ENCODE assay signal across 8 mouse cellular contexts in the genomic region with DNA sequence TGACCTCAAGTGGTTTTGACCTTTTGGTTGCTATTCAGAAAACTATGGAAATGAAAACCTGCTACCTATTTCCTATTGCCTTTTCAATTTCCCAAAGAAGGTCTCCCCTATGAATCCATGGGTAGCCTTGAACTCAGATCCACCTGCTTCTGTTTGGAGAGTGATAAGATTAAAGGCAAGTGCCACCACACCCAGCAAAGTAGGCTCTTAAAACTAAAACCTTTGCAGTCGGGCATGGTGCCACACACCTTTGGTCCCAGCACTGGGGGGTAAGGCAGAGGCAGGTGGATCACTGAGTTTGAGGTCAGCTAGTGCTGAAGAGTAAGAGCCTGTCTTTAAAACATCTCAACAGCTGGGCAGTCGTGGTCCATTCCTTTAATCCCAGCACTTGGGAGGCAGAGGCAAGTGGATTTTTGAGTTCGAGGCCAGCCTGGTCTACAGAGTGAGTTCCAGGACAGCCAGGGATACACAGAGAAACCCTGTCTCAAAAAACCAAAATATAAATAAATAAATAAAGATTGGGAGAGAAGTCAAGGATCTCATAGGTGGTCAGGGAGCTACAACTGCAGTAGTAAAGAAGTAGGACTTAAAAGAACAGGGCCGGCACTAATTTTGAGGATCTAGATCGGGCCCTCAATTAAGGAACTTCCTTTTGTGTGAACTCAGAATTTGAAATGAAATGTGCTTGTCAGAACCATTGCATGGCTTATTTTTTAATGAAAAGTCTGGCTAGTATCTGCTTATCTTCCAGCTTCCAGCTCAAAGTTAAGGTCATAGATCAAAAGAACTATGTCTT. TPM values are rescaled to one million over a fixed set of nuclear protein-coding genes. Genes with fewer than 3 reads are reported as not detected.
DNase-seq lines count a peak whose midpoint lies in the region; ATAC-seq and TF ChIP-seq lines count a peak whose summit lies in the region.

No protein-coding gene starts in this region.

- H3K9ac ChIP-seq in forebrain, embryonic 15.5 days (replicated peaks), result no peak overlapping the region

- peak overlapping the region; percentile 89 for H3K4me3 ChIP-seq in forebrain, embryonic 15.5 days
- peak overlapping the region; percentile 92 for H3K4me3 ChIP-seq in limb, embryonic 10.5 days
- peak overlapping the region; percentile 7; the same call in 1 of the 2 replicates for H3K4me3 ChIP-seq in olfactory bulb, adult 2 months (ENCODE audit: insufficient read depth, low read depth, low read length)

- peaks cover 13% of the 10 kb centered on the region for H3K36me3 ChIP-seq in forebrain, embryonic 15.5 days
- peaks cover 24% of the 10 kb centered on the region for H3K36me3 ChIP-seq in limb, embryonic 10.5 days

- no peaks in the 10 kb centered on the region for H3K9me3 ChIP-seq in forebrain, embryonic 15.5 days
- H3K9me3 ChIP-seq in limb, embryonic 10.5 days (replicated peaks), result no peaks in the 10 kb centered on the region

- ATAC-seq in forebrain, embryonic 15.5 days (replicated peaks), result no peak
- no peak for ATAC-seq in activated CD4-positive, CD25-positive, alpha-beta regulatory T cell, adult 4 months

- peak overlapping the region; percentile 66 for H3K4me2 ChIP-seq in forebrain, embryonic 15.5 days (replicated peaks)

- H3K4me1 ChIP-seq in forebrain, embryonic 15.5 days, result peaks cover 21% of the 10 kb centered on the region
- H3K4me1 ChIP-seq in limb, embryonic 10.5 days, result peaks cover 20% of the 10 kb centered on the region
- H3K4me1 ChIP-seq in olfactory bulb, adult 2 months (ENCODE audit: control insufficient read depth, insufficient read depth, low read length), result peaks cover 3% of the 10 kb centered on the region; the same call in 1 of the 2 replicates

- 73% methylated on average over 5 of the region's 5 CpGs for WGBS in forebrain, embryonic 15.5 days
- 77% methylated on average over 5 of the region's 5 CpGs for WGBS in limb, embryonic 10.5 days
- WGBS in olfactory bulb, adult 2 months, result 73% methylated on average over 5 of the region's 5 CpGs

- TF ChIP-seq CTCF in olfactory bulb, adult 2 months (IDR thresholded peaks at IDR 0.05; ENCODE audit: insufficient read depth, low read depth, low read length), result no peak

- DNase-seq in thymus, postnatal 4 days, result peak; percentile 19
- DNase-seq in thymus, adult 18-20 months, result no peak
- DNase-seq in limb, embryonic 10.5 days (ENCODE audit: low spot score), result no peak
- DNase-seq in embryo, embryonic 11 days, result no peak
- DNase-seq in gastrocnemius, adult 8-10 months (ENCODE audit: low spot score in 2 of 2), result no peak

- no peak for TF ChIP-seq POLR2A in olfactory bulb, adult 2 months (IDR thresholded peaks at IDR 0.05; ENCODE audit: insufficient read depth, low read depth, low read length)

- H3K27ac ChIP-seq in forebrain, embryonic 15.5 days (replicated peaks), result no peak overlapping the region
- H3K27ac ChIP-seq in limb, embryonic 10.5 days, result no peak overlapping the region
- no peak overlapping the region for H3K27ac ChIP-seq in olfactory bulb, adult 2 months (ENCODE audit: insufficient read depth, low read depth, low read length)

- H3K27me3 ChIP-seq in forebrain, embryonic 15.5 days, result no peaks in the 10 kb centered on the region
- H3K27me3 ChIP-seq in limb, embryonic 10.5 days (ENCODE audit: low read depth, poor library complexity, severe bottlenecking), result no peaks in the 10 kb centered on the region

RNA-seq across cellular contexts. Expression of a gene that starts 1.9 kb away (rescaled TPM):
- 28.3 and 33.1 TPM in 2 replicates for polyA plus RNA-seq in forebrain, embryonic 15.5 days (2015; fragmentation: Nextera tagmentation; extraction: Ambion mirVana)
- 55.9 and 56.9 TPM in 2 replicates for polyA plus RNA-seq in limb, embryonic 10.5 days (2016; fragmentation: Nextera tagmentation; extraction: Ambion mirVana)
- not detected in 2 replicates for polyA plus RNA-seq in olfactory bulb, adult 2 months (2012; ENCODE audit: insufficient read depth, insufficient read length, low replicate concordance, missing spikeins)
- total RNA-seq in gastrocnemius, adult 8-10 months (2022), result 10 to 100 TPM; 46.2 to 82.1 (median 70.2) TPM
- polyA plus RNA-seq in activated CD4-positive, CD25-positive, alpha-beta regulatory T cell, adult 4 months (2017; shearing (Covaris generic)), result 10 to 100 TPM; 19.2 to 22.1 TPM

RNA-seq across cellular contexts. Expression of a gene that starts 33.0 kb away (rescaled TPM):
- 16.0 and 20.4 TPM in 2 replicates for polyA plus RNA-seq in forebrain, embryonic 15.5 days (2015; fragmentation: Nextera tagmentation; extraction: Ambion mirVana)
- 11.2 and 12.0 TPM in 2 replicates for polyA plus RNA-seq in limb, embryonic 10.5 days (2016; fragmentation: Nextera tagmentation; extraction: Ambion mirVana)
- polyA plus RNA-seq in olfactory bulb, adult 2 months (2012; ENCODE audit: insufficient read depth, insufficient read length, low replicate concordance, missing spikeins), result not detected in 2 replicates
- 10 to 100 TPM; 43.7 to 58.1 (median 46.2) TPM for total RNA-seq in gastrocnemius, adult 8-10 months (2022)
- 10 to 100 TPM in 1 of 2 experiments, 1 to 10 TPM in 1; 5.6 to 10.3 TPM for polyA plus RNA-seq in activated CD4-positive, CD25-positive, alpha-beta regulatory T cell, adult 4 months (2017; shearing (Covaris generic))

Comparison
In these comparisons a context has a peak if more than half of its experiments do, and no peak if none do; other contexts are left out.
1. H3K4me3 ChIP-seq: peak in every context shown above with its lines; median percentile 92 in limb, embryonic 10.5 days; 89 in forebrain, embryonic 15.5 days; 7 in olfactory bulb, adult 2 months.